Mouse (Mus musculus) neural tube, embryonic 11.5 days (tissue): ENCODE data around the gene Rexo4. TPM values are rescaled to one million over a fixed set of nuclear protein-coding genes. Genes with fewer than 3 reads are reported as not detected.

Experiments used
- ATAC-seq: fragments of 200-750 bp; cut with Nextera tagmentation; 2 replicates; pipeline ENCODE4 v1.8.0; 2017; ENCODE audit warnings: moderate number of reproducible peaks, mild to moderate bottlenecking, moderate TSS enrichment, moderate library complexity; ENCODE audit not compliant: insufficient read depth, low FRiP score, low TSS enrichment
- DNase-seq: peaks from one replicate; pipeline ENCODE4 v3.0.0-alpha.2; 2015; ENCODE audit warnings: low spot score
- H3K27ac ChIP-seq: fragments of 300-500 bp; sonication (generic); 2 replicates; pipeline ENCODE4 v1.5.1; 2014; ENCODE audit warnings: low read depth, mild to moderate bottlenecking, low read length
- H3K27me3 ChIP-seq: fragments of 300-500 bp; sonication (generic); 2 replicates; pipeline ENCODE4 v1.6.1; 2014; ENCODE audit warnings: mild to moderate bottlenecking, low read length, mixed read lengths; ENCODE audit not compliant: control insufficient read depth, insufficient read depth
- H3K36me3 ChIP-seq: fragments of 300-500 bp; sonication (generic); 2 replicates; pipeline ENCODE4 v1.6.1; 2014; ENCODE audit warnings: mild to moderate bottlenecking, low read length, moderate library complexity, mixed read lengths; ENCODE audit not compliant: control insufficient read depth, insufficient read depth
- H3K4me1 ChIP-seq: fragments of 300-500 bp; sonication (generic); 2 replicates; pipeline ENCODE4 v1.6.1; 2014; ENCODE audit warnings: low read length, mixed read lengths; ENCODE audit not compliant: control insufficient read depth, insufficient read depth
- H3K4me2 ChIP-seq: fragments of 300-500 bp; sonication (generic); 2 replicates; pipeline ENCODE4 v1.6.1; 2014; ENCODE audit warnings: low read depth, mild to moderate bottlenecking, moderate library complexity
- H3K4me3 ChIP-seq: fragments of 300-500 bp; sonication (generic); 2 replicates; pipeline ENCODE4 v1.5.1; 2014; ENCODE audit warnings: low read depth, low read length
- H3K9ac ChIP-seq: fragments of 300-500 bp; sonication (generic); 2 replicates; pipeline ENCODE4 v1.6.1; 2014; ENCODE audit warnings: mild to moderate bottlenecking, low read length
- H3K9me3 ChIP-seq: fragments of 300-500 bp; sonication (generic); 2 replicates; pipeline ENCODE4 v1.6.1; 2016; ENCODE audit warnings: low read length; ENCODE audit not compliant: control insufficient read depth
- WGBS: fragments of 180-500 bp; shearing (Covaris S2); extraction: QIAGEN DNeasy Blood & Tissue Kit; methylation state at CpG from one replicate; pipeline ENCODE4 v1.1.7; 2014; 5-methylcytosine and 5-hydroxymethylcytosine counted together
- polyA plus RNA-seq: library from polyadenylated mRNA; unstranded; fragments of >200 nt; fragmentation: Nextera tagmentation; extraction: Ambion mirVana; gene quantifications from 2 replicates; pipeline ENCODE4 v1.2.1, GENCODE M21; 2014

Rexo4 gene
- polyA plus RNA-seq, 1 experiment from 2014 or later: 47.2 TPM

DNA sequence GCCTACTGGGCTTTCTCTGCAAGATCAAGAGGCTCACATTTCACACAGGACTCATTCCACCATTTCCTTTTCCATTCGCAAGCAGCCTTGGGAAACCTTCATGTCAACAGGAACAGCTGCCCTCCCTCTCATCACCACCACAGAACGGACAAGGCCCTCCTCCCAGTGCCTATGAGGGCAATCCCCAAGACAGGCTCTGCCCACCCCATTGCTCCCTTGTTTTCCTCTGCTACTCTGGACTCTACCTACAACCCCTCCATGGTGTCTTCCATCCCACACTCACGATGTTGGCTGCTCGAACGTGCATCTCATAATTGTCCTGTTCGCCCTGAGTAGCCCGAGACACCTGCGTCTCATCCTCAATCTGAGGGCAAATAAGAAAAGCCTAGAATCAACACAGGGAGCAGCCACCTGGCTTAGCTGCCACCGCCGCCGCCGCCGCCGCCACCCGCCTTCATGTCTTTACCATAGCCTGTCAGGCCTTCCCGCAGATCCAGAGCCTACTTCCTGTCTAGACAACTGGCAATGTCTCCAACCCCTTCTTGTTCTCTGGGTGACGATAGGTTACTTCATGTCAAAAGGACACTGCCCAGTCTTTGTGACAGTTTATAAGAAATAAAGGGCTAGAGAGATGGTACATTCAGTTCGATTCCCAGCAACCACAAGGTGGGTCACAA is 55.3 kb downstream of the Rexo4 start:
- peaks cover 29% of the 10 kb centered on the region for H3K36me3 ChIP-seq
- 91% methylated on average over 18 of the region's 18 CpGs for WGBS
- no peaks in the 10 kb centered on the region for H3K27me3 ChIP-seq
- no peak overlapping the region for H3K27ac ChIP-seq
- H3K4me3 ChIP-seq: peak overlapping the region; percentile 10; the same call in 1 of the 2 replicates
- peak overlapping the region; percentile 29; the same call in 1 of the 2 replicates for H3K9ac ChIP-seq
- peaks cover 26% of the 10 kb centered on the region for H3K4me1 ChIP-seq
- ATAC-seq (no peak), DNase-seq (no peak)
- H3K4me2 ChIP-seq: peak overlapping the region; percentile 55
- no peaks in the 10 kb centered on the region for H3K9me3 ChIP-seq

DNA sequence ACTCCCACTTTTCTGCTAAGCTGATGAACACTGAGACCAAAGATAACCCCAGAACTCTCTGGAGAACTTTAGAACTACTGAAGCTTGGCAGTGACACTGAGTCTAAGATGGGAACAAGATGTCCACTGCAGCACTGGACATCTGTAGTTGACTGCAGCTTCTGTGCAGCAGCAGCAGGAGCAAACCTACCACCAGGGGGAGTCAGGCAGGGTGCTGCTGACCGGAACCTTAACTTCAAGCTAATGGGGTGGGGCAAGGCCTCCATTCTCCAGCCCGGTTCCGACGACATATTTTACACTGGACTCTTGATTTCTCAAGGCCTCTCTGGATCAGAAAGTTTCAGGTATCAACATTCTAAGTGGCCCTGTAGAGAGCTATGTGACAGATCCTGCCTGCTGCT is 57.1 kb downstream of the Rexo4 start:
- peaks cover 25% of the 10 kb centered on the region for H3K4me1 ChIP-seq
- H3K27ac ChIP-seq: no peak overlapping the region
- no peak overlapping the region for H3K9ac ChIP-seq
- ATAC-seq (no peak), DNase-seq (peak; percentile 40)
- H3K9me3 ChIP-seq: no peaks in the 10 kb centered on the region
- no peak overlapping the region for H3K4me2 ChIP-seq
- no peak overlapping the region for H3K4me3 ChIP-seq
- WGBS: 63% methylated on average over 4 of the region's 4 CpGs
- peaks cover 20% of the 10 kb centered on the region for H3K36me3 ChIP-seq
- no peaks in the 10 kb centered on the region for H3K27me3 ChIP-seq

DNA sequence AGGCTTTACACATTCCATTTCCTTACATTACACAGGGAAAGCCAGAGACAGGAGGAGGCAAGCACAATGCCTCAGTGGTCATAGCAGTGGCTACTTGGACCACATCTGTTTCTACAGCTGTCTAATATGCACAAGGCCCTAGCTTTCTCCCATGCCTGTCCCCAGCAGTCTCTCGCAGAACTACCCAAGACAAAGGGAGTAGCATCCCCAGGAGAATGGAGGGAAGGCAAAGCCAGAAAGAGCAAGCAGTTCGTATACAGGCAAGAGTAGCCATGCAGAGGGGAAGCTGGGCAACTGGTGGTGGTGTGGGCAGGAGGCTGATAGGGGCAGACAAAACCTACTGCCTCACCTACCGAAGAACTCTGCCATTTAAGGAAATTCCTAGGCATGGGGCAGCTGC is 57.8 kb downstream of the Rexo4 start:
- H3K4me1 ChIP-seq: peaks cover 25% of the 10 kb centered on the region
- H3K9ac ChIP-seq: no peak overlapping the region
- no peak for DNase-seq
- no peak overlapping the region for H3K27ac ChIP-seq
- peaks cover 18% of the 10 kb centered on the region for H3K36me3 ChIP-seq
- H3K9me3 ChIP-seq: no peaks in the 10 kb centered on the region
- 94% methylated on average over 3 of the region's 3 CpGs for WGBS
- H3K4me3 ChIP-seq: no peak overlapping the region
- no peak for ATAC-seq
- H3K4me2 ChIP-seq: no peak overlapping the region
- H3K27me3 ChIP-seq: no peaks in the 10 kb centered on the region

DNA sequence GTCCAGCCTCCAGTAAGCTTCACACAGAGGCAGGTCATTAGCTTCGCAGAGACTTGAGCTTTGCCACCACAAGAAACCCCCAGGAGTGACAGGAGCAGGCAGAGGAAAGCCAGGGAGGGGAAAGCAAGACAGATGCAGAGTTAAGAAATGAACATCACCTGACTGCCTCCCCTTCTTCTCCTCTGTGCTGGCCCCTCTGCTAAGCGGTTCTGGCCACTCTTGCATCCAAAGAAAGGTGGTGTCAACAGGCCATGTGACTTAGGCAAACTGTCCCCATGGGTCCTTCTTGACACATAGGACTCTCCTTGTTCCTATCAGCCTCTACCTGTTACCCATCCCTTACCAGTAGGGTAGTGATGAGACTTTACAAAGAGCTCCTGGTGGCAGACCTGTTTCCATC is 58.2 kb downstream of the Rexo4 start:
- Histone ChIP-seq H3K36me3 (peaks cover 18% of the 10 kb centered on the region), H3K4me3 (no peak overlapping the region), H3K27ac (no peak overlapping the region), H3K27me3 (no peaks in the 10 kb centered on the region), H3K9ac (no peak overlapping the region), H3K9me3 (no peaks in the 10 kb centered on the region), H3K4me1 (peaks cover 25% of the 10 kb centered on the region), H3K4me2 (no peak overlapping the region)
- ATAC-seq (no peak), DNase-seq (no peak)
- WGBS: 86% methylated on average over 2 of the region's 2 CpGs

Other genes starting within 250 kb of the Rexo4 start
- not detected in 2 replicates for gene Abo, start 99.4 kb downstream of the Rexo4 start, polyA plus RNA-seq
- gene Surf6, start 61.5 kb downstream of the Rexo4 start, polyA plus RNA-seq: 13.3 and 15.6 TPM in 2 replicates
- gene Med22, start 53.7 kb downstream of the Rexo4 start, polyA plus RNA-seq: 87.2 and 96.8 TPM in 2 replicates
- gene Rpl7a, start 53.6 kb downstream of the Rexo4 start, polyA plus RNA-seq: 641 and 663 TPM in 2 replicates
- 46.2 and 50.3 TPM in 2 replicates for gene Surf2, start 48.0 kb downstream of the Rexo4 start, polyA plus RNA-seq
- 45.9 and 48.7 TPM in 2 replicates for gene Surf1, start 47.9 kb downstream of the Rexo4 start, polyA plus RNA-seq
- 171 and 172 TPM in 2 replicates for gene Surf4, start 30.5 kb downstream of the Rexo4 start, polyA plus RNA-seq
- 0.17 TPM in 1 of 2 replicates, not detected in the other for gene Stkld1, start 30.3 kb downstream of the Rexo4 start, polyA plus RNA-seq
- gene Adamts13, start 9.0 kb upstream of the Rexo4 start, polyA plus RNA-seq: not detected in 2 replicates
- gene Cacfd1, start 45.5 kb upstream of the Rexo4 start, polyA plus RNA-seq: 98.7 and 121 TPM in 2 replicates
- 2.9 and 4.1 TPM in 2 replicates for gene Slc2a6, start 63.6 kb upstream of the Rexo4 start, polyA plus RNA-seq
- gene Mymk, start 107.8 kb upstream of the Rexo4 start, polyA plus RNA-seq: 11.5 and 14.5 TPM in 2 replicates
- gene Adamtsl2, start 115.0 kb upstream of the Rexo4 start, polyA plus RNA-seq: 6.5 and 7.2 TPM in 2 replicates
- 0.37 and 0.54 TPM in 2 replicates for gene Fam163b, start 178.1 kb upstream of the Rexo4 start, polyA plus RNA-seq
- gene Dbh, start 200.8 kb upstream of the Rexo4 start, polyA plus RNA-seq: 1.6 and 1.9 TPM in 2 replicates